Mouse (Mus musculus) cortical plate, adult 2 months (tissue): ENCODE measurements around the gene 1810010D01Rik. TPM values are rescaled to one million over a fixed set of nuclear protein-coding genes. Genes with fewer than 3 reads are reported as not detected.

Experiments used
- H3K27ac ChIP-seq: fragments of 200-500 bp; 2 replicates; pipeline ENCODE4 v1.5.1; 2012; ENCODE audit warnings: low read length, control low read depth, inconsistent platforms; ENCODE audit not compliant: insufficient read depth
- H3K4me1 ChIP-seq: fragments of 200-500 bp; 2 replicates; pipeline ENCODE4 v1.6.1; 2011; ENCODE audit warnings: low read length; ENCODE audit not compliant: control insufficient read depth, insufficient read depth
- H3K4me3 ChIP-seq: fragments of 200-500 bp; 2 replicates; pipeline ENCODE4 v1.5.1; 2011; ENCODE audit warnings: mild to moderate bottlenecking, low read length, control low read depth; ENCODE audit not compliant: insufficient read depth
- CTCF ChIP-seq: fragments of 200-500 bp; IDR thresholded peaks from 2 replicates; pipeline ENCODE4 v1.5.1; 2011; ENCODE audit warnings: mild to moderate bottlenecking, control low read depth, low read length; ENCODE audit not compliant: insufficient read depth; ENCODE audit errors: extremely low read depth
- POLR2A ChIP-seq: fragments of 200-500 bp; IDR thresholded peaks from 2 replicates; pipeline ENCODE4 v1.6.1; 2011; ENCODE audit warnings: mild to moderate bottlenecking, low read length, control low read depth; ENCODE audit not compliant: insufficient read depth; ENCODE audit errors: extremely low read depth
- polyA plus RNA-seq: library from polyadenylated mRNA; depleted of rRNA; stranded (reverse); fragments of >200 nt; gene quantifications from 2 replicates; pipeline ENCODE4 v1.2.3, GENCODE M21; 2012; rRNA removed

1810010D01Rik gene
- polyA plus RNA-seq, 1 experiment: 2.9 TPM

DNA sequence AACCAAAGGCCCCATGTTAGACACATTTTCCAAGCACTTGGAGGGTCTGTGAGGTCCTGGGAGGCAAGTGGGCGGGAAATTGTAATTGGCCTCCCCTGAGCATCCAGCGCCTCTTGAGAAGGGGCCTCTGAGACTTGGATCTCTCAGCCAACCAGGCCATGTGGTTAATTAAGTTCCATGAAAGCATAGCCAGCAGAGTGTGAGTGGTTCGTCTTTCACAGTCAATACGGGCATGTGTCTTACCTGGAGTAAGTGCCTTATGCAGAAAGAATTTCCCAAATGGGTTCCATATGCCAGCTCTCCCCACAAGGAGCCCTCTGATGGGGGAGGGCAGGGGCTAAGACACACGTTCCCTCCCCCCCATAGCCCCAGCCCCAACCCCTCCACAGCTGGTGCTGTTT is 28.2 kb downstream of the 1810010D01Rik start:
- TF ChIP-seq CTCF (no peak), POLR2A (no peak)
- Histone ChIP-seq H3K4me1 (no peaks in the 10 kb centered on the region), H3K27ac (no peak overlapping the region), H3K4me3 (no peak overlapping the region)

DNA sequence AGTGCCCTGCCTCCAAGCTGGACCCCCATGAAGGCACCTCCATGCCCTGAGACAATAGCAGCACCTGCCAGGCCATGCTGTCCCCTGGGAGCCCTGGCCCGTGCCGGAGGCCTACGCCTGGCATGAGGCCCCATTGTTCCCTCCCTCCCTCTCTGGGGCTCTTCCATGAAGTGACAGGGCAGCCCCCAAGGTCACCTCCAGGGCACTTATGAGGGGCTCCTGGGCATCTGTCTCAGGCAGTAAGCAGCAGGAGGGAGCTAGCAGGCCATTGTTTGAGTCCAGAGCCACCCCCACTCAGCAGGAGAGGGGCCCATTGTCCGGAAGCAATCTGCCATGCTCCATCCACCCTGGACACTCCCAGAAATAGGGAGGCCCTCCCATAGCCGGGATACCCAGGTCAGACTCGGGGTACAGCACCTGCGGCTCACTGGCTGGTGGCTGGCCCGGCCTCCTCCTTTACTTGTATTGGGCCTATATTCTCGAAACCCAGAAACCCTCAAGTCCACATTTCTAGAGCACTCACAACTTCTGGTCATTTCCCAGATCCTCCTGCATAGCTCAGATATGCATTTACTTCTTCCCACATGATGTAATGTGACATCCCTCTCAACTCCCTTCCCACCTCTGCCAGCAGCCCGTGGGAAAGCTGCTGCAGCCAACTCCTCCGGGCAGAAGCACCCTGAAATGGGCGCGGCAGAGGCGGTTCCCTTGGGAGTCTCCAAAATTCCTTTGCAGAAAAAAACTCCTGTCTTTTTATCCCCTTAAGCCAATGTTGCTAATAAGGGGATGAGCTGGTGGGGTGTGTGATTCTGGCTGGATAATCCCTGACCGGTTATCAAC is 30.9 kb downstream of the 1810010D01Rik start:
- Histone ChIP-seq H3K27ac (no peak overlapping the region), H3K4me1 (no peaks in the 10 kb centered on the region), H3K4me3 (no peak overlapping the region)
- TF ChIP-seq CTCF: no peak
- TF ChIP-seq POLR2A: no peak

DNA sequence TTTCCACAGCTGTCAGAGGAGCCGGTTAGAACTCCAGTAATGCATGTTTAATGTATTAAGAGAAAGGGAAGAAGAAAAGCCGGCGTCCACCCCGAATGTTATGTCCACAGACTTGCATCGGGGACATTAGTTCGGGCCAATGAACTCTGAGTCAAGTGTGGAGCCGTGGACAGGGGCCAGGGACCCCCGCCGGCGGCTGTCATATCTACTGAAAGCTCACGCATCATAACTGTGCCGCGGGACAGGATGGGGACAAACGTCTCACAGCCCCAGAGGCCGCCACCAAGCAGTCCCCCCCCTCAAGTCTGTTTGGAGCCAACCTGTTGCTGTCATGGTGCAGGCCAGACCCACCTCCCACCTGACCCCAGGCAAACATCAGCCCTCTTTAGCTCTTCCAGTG is 34.4 kb downstream of the 1810010D01Rik start:
- H3K4me1 ChIP-seq: no peaks in the 10 kb centered on the region
- no peak overlapping the region for H3K27ac ChIP-seq
- no peak for TF ChIP-seq POLR2A
- TF ChIP-seq CTCF: no peak
- no peak overlapping the region for H3K4me3 ChIP-seq

DNA sequence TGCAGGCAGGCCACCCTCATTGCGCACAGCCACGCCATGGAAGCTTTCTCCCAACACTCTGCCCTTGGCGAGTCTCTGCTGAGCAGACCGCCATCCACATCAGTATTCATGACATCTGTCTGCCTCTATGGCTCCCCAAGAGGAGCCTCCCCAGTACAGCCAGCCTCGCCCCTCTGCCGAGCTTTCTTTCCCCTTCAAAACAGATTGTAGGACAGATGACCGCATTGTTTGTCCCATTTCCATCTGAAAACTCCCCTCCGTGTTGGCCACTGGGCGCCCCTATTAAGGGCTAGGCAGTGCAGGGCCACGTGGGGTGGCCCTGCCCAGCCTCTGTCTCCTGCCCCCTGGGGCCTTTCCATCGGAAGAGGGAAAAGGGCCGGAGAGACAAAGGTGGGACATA is 34.8 kb downstream of the 1810010D01Rik start:
- TF ChIP-seq CTCF (no peak), POLR2A (no peak)
- Histone ChIP-seq H3K4me1 (no peaks in the 10 kb centered on the region), H3K27ac (no peak overlapping the region), H3K4me3 (no peak overlapping the region)

DNA sequence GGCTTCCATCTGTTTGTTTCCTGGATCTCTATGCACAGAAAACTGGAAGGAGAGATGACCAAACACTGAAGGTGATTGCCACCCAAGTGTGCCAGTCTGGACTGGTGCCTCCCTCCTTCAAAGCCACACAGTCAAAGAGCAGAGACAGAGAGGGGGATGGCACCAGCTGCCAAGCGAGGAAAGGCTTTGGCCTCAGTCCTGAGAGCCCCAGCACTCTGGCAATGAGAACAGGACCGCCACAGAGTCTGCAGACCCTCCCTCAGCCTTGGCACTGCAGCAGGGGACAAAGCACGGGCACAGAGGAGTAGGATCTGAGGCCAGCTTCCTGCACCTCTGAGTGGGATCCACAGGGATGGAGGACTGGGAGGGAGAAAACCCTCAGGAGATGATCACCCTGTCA is 38.2 kb downstream of the 1810010D01Rik start:
- no peaks in the 10 kb centered on the region for H3K4me1 ChIP-seq
- no peak for TF ChIP-seq CTCF
- TF ChIP-seq POLR2A: no peak
- H3K27ac ChIP-seq: no peak overlapping the region
- no peak overlapping the region for H3K4me3 ChIP-seq

DNA sequence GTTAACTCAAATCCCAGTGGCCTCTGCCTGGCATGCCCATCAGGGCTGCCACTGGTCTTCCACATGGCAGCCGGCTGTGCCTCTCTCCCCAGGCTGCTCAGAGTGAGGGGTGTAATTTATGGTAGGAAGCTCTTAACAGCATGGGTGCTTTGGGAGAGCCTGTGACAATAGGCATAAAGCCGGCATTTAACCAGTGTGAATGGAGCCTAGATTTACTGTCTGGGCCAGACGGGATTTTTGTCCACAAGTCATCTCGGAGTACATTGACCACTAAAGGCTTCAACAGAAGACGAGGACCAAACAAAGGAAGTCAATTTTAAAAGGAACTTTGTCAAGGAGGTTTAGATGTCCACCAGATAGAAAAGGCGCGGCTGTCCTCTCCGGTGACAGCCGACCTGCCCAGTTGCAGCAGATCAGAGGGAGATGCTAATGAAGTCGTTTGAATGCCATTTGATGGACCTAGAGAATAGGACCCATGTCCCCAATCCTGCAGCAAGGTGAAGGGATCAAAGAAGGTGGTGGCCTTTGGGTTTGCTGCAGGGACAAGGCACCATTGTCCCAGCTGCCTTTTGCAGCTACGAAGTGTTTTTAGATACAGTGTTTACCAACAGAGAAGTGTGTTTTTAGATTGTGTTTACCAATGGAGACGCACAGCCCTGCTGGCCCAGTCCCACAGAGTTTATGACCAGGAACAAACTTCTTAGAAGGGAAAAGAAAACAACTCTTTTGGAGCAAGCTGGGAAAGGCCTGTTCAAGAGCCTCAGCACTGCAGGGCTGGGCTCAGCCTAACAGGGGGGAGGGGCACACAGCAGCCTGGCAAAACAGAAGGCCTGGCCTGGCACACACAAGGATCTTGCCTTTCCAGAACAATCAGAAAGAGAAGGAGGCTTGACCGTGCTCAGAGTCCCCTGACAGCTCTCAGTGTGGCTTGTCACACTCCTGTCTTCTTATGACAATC is 48.4 kb downstream of the 1810010D01Rik start:
- no peak for TF ChIP-seq CTCF
- no peak for TF ChIP-seq POLR2A
- no peak overlapping the region for H3K27ac ChIP-seq
- no peak overlapping the region for H3K4me3 ChIP-seq
- H3K4me1 ChIP-seq: no peaks in the 10 kb centered on the region

Other genes starting within 250 kb of the 1810010D01Rik start
- gene Tpcn2, start 75.9 kb upstream of the 1810010D01Rik start, polyA plus RNA-seq: 7.4 and 9.1 TPM in 2 replicates
- 1.6 and 2.1 TPM in 2 replicates for gene Mrgprf, start 92.7 kb upstream of the 1810010D01Rik start, polyA plus RNA-seq
- not detected in 2 replicates for gene Mrgprd, start 106.7 kb upstream of the 1810010D01Rik start, polyA plus RNA-seq